20 mouse cellular contexts compared by ENCODE assay signal in the genomic region with DNA sequence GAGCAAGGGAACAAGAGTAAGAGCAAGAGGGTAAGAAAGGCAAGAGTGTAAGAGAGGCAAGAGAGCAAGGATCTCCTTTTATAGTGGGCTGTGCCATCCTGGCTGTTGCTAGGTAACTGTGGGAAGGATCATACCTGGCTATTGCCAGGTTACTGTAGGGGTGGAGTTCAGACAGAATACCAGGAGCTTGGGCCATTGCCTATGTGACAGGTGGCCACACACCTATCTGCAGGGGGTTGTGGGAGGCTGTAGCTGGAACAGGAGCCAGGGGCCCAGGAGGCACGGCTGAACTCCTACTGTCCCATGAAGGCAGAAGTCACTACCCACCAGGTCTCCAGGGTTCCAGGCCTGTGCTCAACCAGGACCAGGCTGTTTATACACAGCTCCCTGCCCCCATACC.
DNase-seq lines count a peak whose midpoint lies in the region; ATAC-seq and TF ChIP-seq lines count a peak whose summit lies in the region.
"Had no signal": no experiment of that assay in that cellular context is flagged by ENCODE, and none has a peak within 500 bp of the region (broad histone marks: within the 10 kb centered on the region; RNA-seq: fewer than 3 reads in every experiment).

No protein-coding gene starts in this region.

- no peak overlapping the region for H3K27ac ChIP-seq in hindbrain, postnatal 0 days
- H3K27ac ChIP-seq: embryonic facial prominence, embryonic 10.5 days; forebrain, embryonic 13.5 days; gastrocnemius, adult 2 months; heart, embryonic 13.5 days had no signal

- H3K4me2 ChIP-seq in hindbrain, postnatal 0 days (ENCODE audit: low read depth, low read length), result no peak overlapping the region
- H3K4me2 ChIP-seq: forebrain, embryonic 13.5 days; heart, embryonic 13.5 days had no signal

- no peaks in the 10 kb centered on the region for H3K4me1 ChIP-seq in hindbrain, postnatal 0 days (ENCODE audit: insufficient read depth, low read length)
- H3K4me1 ChIP-seq: embryonic facial prominence, embryonic 10.5 days; forebrain, embryonic 13.5 days had no signal

- WGBS in hindbrain, postnatal 0 days, result 67% methylated on average over 1 of the region's 1 CpGs

- H3K27me3 ChIP-seq in hindbrain, postnatal 0 days (ENCODE audit: insufficient read depth, low read length), result no peaks in the 10 kb centered on the region
- H3K27me3 ChIP-seq: forebrain, embryonic 13.5 days; heart, embryonic 13.5 days had no signal

- no peak overlapping the region for H3K9ac ChIP-seq in hindbrain, postnatal 0 days (replicated peaks; ENCODE audit: low read length)
- H3K9ac ChIP-seq: forebrain, embryonic 13.5 days; heart, embryonic 13.5 days had no signal

- H3K9me3 ChIP-seq in hindbrain, postnatal 0 days (ENCODE audit: low read length), result no peaks in the 10 kb centered on the region
- H3K9me3 ChIP-seq: embryonic facial prominence, embryonic 10.5 days; forebrain, embryonic 13.5 days; G1E; heart, embryonic 13.5 days had no signal

- no peak for DNase-seq in cerebellum, postnatal 4 days (ENCODE audit: low spot score in 2 of 2)
- peak; percentile 58 to 65 for DNase-seq in cerebellum, adult 18-20 months
- DNase-seq in cerebellum, adult 9-11 months, result peak; percentile 75
- DNase-seq in cerebellum, postnatal 36 days, result peak; percentile 67 to 72
- DNase-seq in thymus, postnatal 25 days, result no peak
- no peak for DNase-seq in hindbrain, postnatal 0 days (ENCODE audit: low spot score)
- DNase-seq: adrenal gland, postnatal 10 days; B cell, adult 2 months; gastrocnemius, adult 2 months; gastrocnemius, postnatal 25 days; heart, postnatal 36 days; kidney, adult 11 months had no signal

- TF ChIP-seq CTCF in hindbrain, postnatal 0 days (IDR thresholded peaks at IDR 0.05; ENCODE audit: low read depth), result no peak

- peak; percentile 76 for ATAC-seq in cerebellum, adult (ENCODE audit: insufficient number of reproducible peaks, low FRiP score, low TSS enrichment)
- no peak for ATAC-seq in hindbrain, postnatal 0 days
- ATAC-seq in megakaryocyte, adult 5-6 weeks (ENCODE audit: poor library complexity, severe bottlenecking), result no peak
- ATAC-seq: CD4-positive, CD25-positive, alpha-beta regulatory T cell, adult 4 months; forebrain, embryonic 13.5 days; hindbrain, embryonic 16.5 days had no signal

- H3K36me3 ChIP-seq in hindbrain, postnatal 0 days (ENCODE audit: insufficient read depth, low read length), result no peaks in the 10 kb centered on the region
- H3K36me3 ChIP-seq: embryonic facial prominence, embryonic 10.5 days; G1E; heart, embryonic 13.5 days had no signal

- no peak overlapping the region for H3K4me3 ChIP-seq in hindbrain, postnatal 0 days (ENCODE audit: low read length)
- H3K4me3 ChIP-seq: embryonic facial prominence, embryonic 10.5 days; forebrain, embryonic 13.5 days; gastrocnemius, adult 2 months; heart, embryonic 13.5 days had no signal

Comparison
In these comparisons a context has a peak if more than half of its experiments do, and no peak if none do; other contexts are left out.
1. DNase-seq: peak in cerebellum, adult 18-20 months (2 of 2), cerebellum, adult 9-11 months (single experiment) and cerebellum, postnatal 36 days (2 of 2); none in cerebellum, postnatal 4 days (0 of 2), thymus, postnatal 25 days (single experiment) and hindbrain, postnatal 0 days (single experiment).